Comparison of ENCODE assay signal across 18 mouse cellular contexts in the genomic region with DNA sequence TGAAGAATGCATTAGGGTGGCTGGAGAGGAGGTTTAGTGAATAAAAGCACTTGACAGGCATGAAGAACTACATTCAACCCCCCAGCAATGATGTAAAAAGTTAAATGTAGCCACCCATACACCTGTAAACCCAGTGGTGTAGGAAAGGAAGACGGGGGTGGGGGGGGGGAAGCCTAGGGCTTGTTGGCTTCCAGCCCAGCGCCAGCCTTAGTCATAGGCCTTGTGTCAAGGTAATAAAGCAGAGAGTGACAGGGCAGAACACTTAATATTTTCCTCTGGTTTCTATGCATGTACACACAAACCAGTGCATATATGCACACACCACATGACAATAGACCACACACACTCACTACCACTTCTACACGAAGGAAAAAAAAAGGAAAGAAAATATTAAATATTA. TPM values are rescaled to one million over a fixed set of nuclear protein-coding genes. Genes with fewer than 3 reads are reported as not detected.
DNase-seq lines count a peak whose midpoint lies in the region; TF ChIP-seq lines count a peak whose summit lies in the region.
"Had no signal": no experiment of that assay in that cellular context is flagged by ENCODE, and none has a peak within 500 bp of the region (broad histone marks: within the 10 kb centered on the region; RNA-seq: fewer than 3 reads in every experiment).

No protein-coding gene starts in this region.

- WGBS in kidney, adult 2 months: 59% methylated on average over 3 of the region's 3 CpGs

- no peak overlapping the region for H3K4me3 ChIP-seq in kidney, adult 2 months (ENCODE audit: insufficient read depth, low read depth, low read length)
- H3K4me3 ChIP-seq: embryonic facial prominence, embryonic 10.5 days; forebrain, embryonic 13.5 days; gastrocnemius, adult 2 months; heart, adult 2 months; heart, embryonic 15.5 days; hindbrain, embryonic 15.5 days had no signal

- no peaks in the 10 kb centered on the region for H3K36me3 ChIP-seq in kidney, adult 2 months (ENCODE audit: control insufficient read depth, insufficient read depth, low read length)
- H3K36me3 ChIP-seq: embryonic facial prominence, embryonic 10.5 days; heart, embryonic 15.5 days; hindbrain, embryonic 15.5 days had no signal

- H3K4me1 ChIP-seq in kidney, adult 2 months (ENCODE audit: control insufficient read depth, insufficient read depth, low read length): no peaks in the 10 kb centered on the region
- H3K4me1 ChIP-seq: embryonic facial prominence, embryonic 10.5 days; forebrain, embryonic 13.5 days; heart, embryonic 15.5 days; hindbrain, embryonic 15.5 days had no signal

- no peak overlapping the region for H3K27ac ChIP-seq in kidney, adult 2 months (ENCODE audit: insufficient read depth, low read depth, low read length)
- H3K27ac ChIP-seq: embryonic facial prominence, embryonic 10.5 days; forebrain, embryonic 13.5 days; gastrocnemius, adult 2 months; heart, adult 2 months; heart, embryonic 15.5 days; hindbrain, embryonic 15.5 days had no signal

- H3K27me3 ChIP-seq in kidney, adult 2 months (replicated peaks; ENCODE audit: control insufficient read depth, insufficient read depth, low read length): no peaks in the 10 kb centered on the region
- H3K27me3 ChIP-seq: forebrain, embryonic 13.5 days; heart, embryonic 15.5 days; hindbrain, embryonic 15.5 days had no signal

- DNase-seq in 3134 (ENCODE audit: extremely low read depth, insufficient read length, low spot score) (peak; percentile 3), 416B (ENCODE audit: low read depth) (peak; percentile 28), MN1 (ENCODE audit: low spot score) (no peak)
- DNase-seq in adrenal gland, adult 2 months: peak; percentile 74
- DNase-seq in adrenal gland, postnatal 25 days: peak; percentile 78
- no peak for DNase-seq in kidney, adult 2 months
- no peak for DNase-seq in urinary bladder, postnatal 14 days (ENCODE audit: low spot score)
- DNase-seq: cerebellum, adult 2 months; cerebellum, postnatal 10 days; gastrocnemius, adult 2 months; gastrocnemius, postnatal 36 days; heart, adult 2 months; kidney, adult 8-10 months had no signal

- no peak for TF ChIP-seq POLR2A in kidney, adult 2 months (IDR thresholded peaks at IDR 0.05; ENCODE audit: low read depth, low read length)

- TF ChIP-seq CTCF in kidney, adult 2 months (conservative IDR thresholded peaks at IDR 0.05; ENCODE audit: insufficient read depth, insufficient read length, low read depth, low read length): no peak

RNA-seq across cellular contexts. Expression of a gene that starts 37.7 kb away (rescaled TPM):
- total RNA-seq in adrenal gland, adult 2 months (2021): 1 to 10 TPM; 1.3 to 2.2 TPM
- 1.5 and 1.7 TPM in 2 replicates for polyA plus RNA-seq in adrenal gland, adult 2 months (2012; rRNA removed)
- 1.1 and 3.0 TPM in 2 replicates for total RNA-seq in adrenal gland, postnatal 25 days (2021)
- 1.8 and 1.9 TPM in 2 replicates for polyA plus RNA-seq in kidney, adult 2 months (2012; rRNA removed)
- total RNA-seq: MEL had no signal

Comparison
In these comparisons a context has a peak if more than half of its experiments do, and no peak if none do; other contexts are left out.
1. DNase-seq: peak in 3134 (single experiment), 416B (single experiment), adrenal gland, adult 2 months (single experiment) and adrenal gland, postnatal 25 days (single experiment); none in kidney, adult 2 months (single experiment), urinary bladder, postnatal 14 days (single experiment) and MN1 (single experiment).